Mouse (Mus musculus) E14TG2a.4 (cell line): Measurements from ENCODE around the gene Tbc1d8b.

ENCODE experiments used
- CTCF ChIP-seq: conservative IDR thresholded peaks from 2 replicates; pipeline ENCODE4 v1.5.1; 2014; ENCODE audit warnings: low read length
- POU5F1 ChIP-seq: IDR thresholded peaks from 2 replicates; pipeline ENCODE4 v1.6.1; 2014; ENCODE audit warnings: low read length, borderline replicate concordance

DNA sequence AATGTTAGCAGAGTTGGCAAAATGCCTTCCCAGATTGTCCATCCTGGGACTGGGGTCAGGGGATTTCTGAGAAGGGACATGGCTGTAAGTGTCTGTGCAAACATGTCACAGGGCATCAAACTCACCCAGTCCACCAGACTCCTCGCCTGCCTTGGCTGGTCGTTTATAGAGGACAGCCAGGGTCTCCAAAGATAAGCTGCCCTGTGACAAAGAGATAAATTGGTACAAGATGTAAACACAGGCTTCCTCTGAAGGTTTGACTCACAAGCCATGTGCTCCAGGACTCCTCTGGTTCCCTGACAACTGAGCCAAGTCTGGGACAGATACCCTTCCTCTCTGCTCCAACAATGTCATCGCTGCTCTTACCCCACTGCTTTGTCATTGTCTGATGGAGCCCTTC lies 96.2 kb downstream of the Tbc1d8b start:
- TF ChIP-seq CTCF = no peak
- TF ChIP-seq POU5F1 = no peak
